Mouse (Mus musculus) thymus, adult 2 months (tissue): ENCODE measurements around the gene Lingo1. TPM values are rescaled to one million over a fixed set of nuclear protein-coding genes. Genes with fewer than 3 reads are reported as not detected.

Experiments
- DNase-seq: peaks from one replicate; pipeline ENCODE4 v3.0.0; 2021
- H3K27ac ChIP-seq: fragments of 200-500 bp; 2 replicates; pipeline ENCODE4 v1.5.1; 2012; ENCODE audit warnings: low read length, control low read depth; ENCODE audit not compliant: control insufficient read depth, insufficient read depth
- H3K27me3 ChIP-seq: fragments of 200-500 bp; 2 replicates; pipeline ENCODE4 v1.6.1; 2012; ENCODE audit warnings: mild to moderate bottlenecking, low read length, moderate library complexity, mixed read lengths; ENCODE audit not compliant: control insufficient read depth, insufficient read depth
- H3K36me3 ChIP-seq: fragments of 200-500 bp; 2 replicates; pipeline ENCODE4 v1.6.1; 2012; ENCODE audit warnings: mild to moderate bottlenecking, low read length, moderate library complexity; ENCODE audit not compliant: control insufficient read depth, insufficient read depth
- H3K4me1 ChIP-seq: fragments of 200-500 bp; replicated peaks from 2 replicates; pipeline ENCODE4 v1.6.1; 2012; ENCODE audit warnings: low read length; ENCODE audit not compliant: control insufficient read depth, insufficient read depth
- H3K4me3 ChIP-seq: fragments of 200-500 bp; 2 replicates; pipeline ENCODE4 v1.5.1; 2012; ENCODE audit warnings: mild to moderate bottlenecking, low read length, control low read depth, moderate library complexity; ENCODE audit not compliant: control insufficient read depth, insufficient read depth
- CTCF ChIP-seq: fragments of 200-500 bp; IDR thresholded peaks from 2 replicates; pipeline ENCODE4 v1.5.1; 2012; ENCODE audit warnings: mild to moderate bottlenecking, control low read depth, low read length, moderate library complexity, borderline replicate concordance; ENCODE audit not compliant: control insufficient read depth, poor library complexity, insufficient read depth; ENCODE audit errors: extremely low read depth
- POLR2A ChIP-seq: fragments of 200-500 bp; IDR thresholded peaks from 2 replicates; pipeline ENCODE4 v1.6.1; 2012; ENCODE audit warnings: mild to moderate bottlenecking, low read length, control low read depth, moderate library complexity; ENCODE audit not compliant: control insufficient read depth, poor library complexity, insufficient read depth; ENCODE audit errors: extremely low read depth
- WGBS: fragments of 180-500 bp; shearing (Covaris S2); methylation state at CpG from one replicate; pipeline ENCODE4 v1.1.7; 2018; 5-methylcytosine and 5-hydroxymethylcytosine counted together
- polyA plus RNA-seq: library from polyadenylated mRNA; depleted of rRNA; stranded (reverse); fragments of >200 nt; gene quantifications from 2 replicates; pipeline ENCODE4 v1.2.3, GENCODE M21; 2012

The Lingo1 gene
- polyA plus RNA-seq, 1 experiment: 5.2 TPM

- no peak overlapping the region for H3K27ac ChIP-seq
- no peaks in the 10 kb centered on the region for H3K27me3 ChIP-seq
- TF ChIP-seq CTCF: no peak
- H3K36me3 ChIP-seq: no peaks in the 10 kb centered on the region
- no peak for DNase-seq
- H3K4me3 ChIP-seq: no peak overlapping the region
- H3K4me1 ChIP-seq: no peaks in the 10 kb centered on the region
Observed at GRCm38 (mm10) chr9:56605443-56605806, 190.8 kb downstream of the Lingo1 start.

- no peak for DNase-seq
- H3K27me3 ChIP-seq: no peaks in the 10 kb centered on the region
- no peak for TF ChIP-seq POLR2A
- TF ChIP-seq CTCF: no peak
- no peaks in the 10 kb centered on the region for H3K36me3 ChIP-seq
- WGBS: 92% methylated on average over 12 of the region's 12 CpGs
- H3K4me3 ChIP-seq: no peak overlapping the region
- no peaks in the 10 kb centered on the region for H3K4me1 ChIP-seq
- H3K27ac ChIP-seq: no peak overlapping the region
Observed at GRCm38 (mm10) chr9:56604797-56605442, 191.3 kb downstream of the Lingo1 start.

- Histone ChIP-seq H3K4me3 (no peak overlapping the region), H3K27ac (no peak overlapping the region), H3K27me3 (no peaks in the 10 kb centered on the region), H3K4me1 (no peaks in the 10 kb centered on the region), H3K36me3 (no peaks in the 10 kb centered on the region)
- no peak for TF ChIP-seq POLR2A
- no peak for TF ChIP-seq CTCF
- DNase-seq: no peak
- WGBS: 90% methylated on average over 11 of the region's 11 CpGs
Observed at GRCm38 (mm10) chr9:56600655-56601054, 195.6 kb downstream of the Lingo1 start.

- TF ChIP-seq CTCF: no peak
- no peak for TF ChIP-seq POLR2A
- no peaks in the 10 kb centered on the region for H3K27me3 ChIP-seq
- no peaks in the 10 kb centered on the region for H3K36me3 ChIP-seq
- no peak overlapping the region for H3K27ac ChIP-seq
- no peak overlapping the region for H3K4me3 ChIP-seq
- no peaks in the 10 kb centered on the region for H3K4me1 ChIP-seq
- no peak for DNase-seq
- WGBS: 74% methylated on average over 7 of the region's 7 CpGs
Observed at GRCm38 (mm10) chr9:56592639-56593038, 203.6 kb downstream of the Lingo1 start.

GRCm38 (mm10) chr9:56591248-56591888 is 204.9 kb downstream of the Lingo1 start:
- Histone ChIP-seq H3K4me3 (no peak overlapping the region), H3K4me1 (peaks cover 10% of the 10 kb centered on the region), H3K36me3 (no peaks in the 10 kb centered on the region), H3K27ac (no peak overlapping the region), H3K27me3 (no peaks in the 10 kb centered on the region)
- WGBS: 89% methylated on average over 8 of the region's 8 CpGs
- TF ChIP-seq CTCF: no peak
- no peak for TF ChIP-seq POLR2A
- DNase-seq: no peak

GRCm38 (mm10) chr9:56589762-56590161 is 206.5 kb downstream of the Lingo1 start:
- Histone ChIP-seq H3K27me3 (no peaks in the 10 kb centered on the region), H3K27ac (no peak overlapping the region), H3K36me3 (no peaks in the 10 kb centered on the region), H3K4me1 (peaks cover 20% of the 10 kb centered on the region), H3K4me3 (no peak overlapping the region)
- no peak for TF ChIP-seq CTCF
- no peak for TF ChIP-seq POLR2A
- no peak for DNase-seq
- WGBS: 94% methylated on average over 5 of the region's 5 CpGs

GRCm38 (mm10) chr9:56584043-56584424 is 212.2 kb downstream of the Lingo1 start:
- Histone ChIP-seq H3K4me1 (peaks cover 35% of the 10 kb centered on the region), H3K36me3 (no peaks in the 10 kb centered on the region), H3K4me3 (no peak overlapping the region), H3K27ac (no peak overlapping the region), H3K27me3 (no peaks in the 10 kb centered on the region)
- TF ChIP-seq POLR2A (no peak), CTCF (no peak)
- 93% methylated on average over 7 of the region's 7 CpGs for WGBS
- no peak for DNase-seq
